Mouse (Mus musculus) left cerebral cortex, postnatal 10 days (tissue): ENCODE measurements around the gene Bnip1. TPM values are rescaled to one million over a fixed set of nuclear protein-coding genes. Genes with fewer than 3 reads are reported as not detected.

Source experiments
- DNase-seq, 2 experiments: peaks; one replicate each; pipeline ENCODE4 v3.0.0; 2021 to 2022; ENCODE audit warnings: low spot score in 2 of 2, mixed read lengths in 1 of 2; ENCODE audit errors: extremely low spot score in 1 of 2
- intact Hi-C: fragments of 180-260 bp; cut with DNase I; formaldehyde crosslinking; loops from one replicate; pipeline ENCODE4 v1.15.1; 2025
- total RNA-seq, 2 experiments: library from RNA; stranded (reverse); gene quantifications; 2 replicates each; pipeline ENCODE4 v1.2.3; 2021

The Bnip1 gene
- total RNA-seq, 2 experiments from 2014 or later = 34.2 to 38.4 TPM

GRCm38 (mm10) chr17:26836786-26837545 lies 56.1 kb downstream of the Bnip1 start:
- no peak for DNase-seq
- intact Hi-C loops = no loop called here

GRCm38 (mm10) chr17:26837546-26837985 lies 56.7 kb downstream of the Bnip1 start:
- no peak for DNase-seq
- intact Hi-C loops = no loop called here

GRCm38 (mm10) chr17:26838191-26838910 lies 57.5 kb downstream of the Bnip1 start:
- intact Hi-C loops = no loop called here
- no peak for DNase-seq

- intact Hi-C loops = no loop called here
- DNase-seq = no peak
Measured at GRCm38 (mm10) chr17:26838911-26839717, 58.2 kb downstream of the Bnip1 start.

GRCm38 (mm10) chr17:26839718-26840438 lies 59.0 kb downstream of the Bnip1 start:
- intact Hi-C loops = no loop called here
- no peak for DNase-seq

- intact Hi-C loops = no loop called here
- no peak for DNase-seq
Measured at GRCm38 (mm10) chr17:26840439-26840780, 59.5 kb downstream of the Bnip1 start.

GRCm38 (mm10) chr17:26840922-26841731 lies 60.3 kb downstream of the Bnip1 start:
- intact Hi-C loops = no loop called here
- DNase-seq = no peak

GRCm38 (mm10) chr17:26841981-26842380 lies 61.1 kb downstream of the Bnip1 start:
- DNase-seq = no peak
- intact Hi-C loops = no loop called here

Other genes starting within 250 kb of the Bnip1 start
- gene Ergic1, start 219.6 kb upstream of the Bnip1 start, total RNA-seq = 100 to 1,000 TPM; 170 to 171 TPM
- gene Dusp1, start 218.9 kb upstream of the Bnip1 start, total RNA-seq = 10 to 100 TPM; 23.2 TPM
- 10 to 100 TPM; 31.3 to 34.7 TPM for gene Atp6v0e, start 117.8 kb upstream of the Bnip1 start, total RNA-seq
- 10 to 100 TPM; 26.4 to 30.1 TPM for gene Crebrf, start 65.4 kb upstream of the Bnip1 start, total RNA-seq
- gene Nkx2-5, start 63.9 kb downstream of the Bnip1 start, total RNA-seq = not detected
- gene Kifc5b, start 136.0 kb downstream of the Bnip1 start, total RNA-seq = 1 to 10 TPM; 3.1 to 3.2 TPM
- 10 to 100 TPM; 19.3 to 21.8 TPM for gene Phf1, start 152.0 kb downstream of the Bnip1 start, total RNA-seq
- 100 to 1,000 TPM; 105 to 107 TPM for gene Cuta, start 158.5 kb downstream of the Bnip1 start, total RNA-seq
- 100 to 1,000 TPM; 536 to 546 TPM for gene Syngap1, start 160.2 kb downstream of the Bnip1 start, total RNA-seq
- gene Zbtb9, start 192.1 kb downstream of the Bnip1 start, total RNA-seq = 10 to 100 TPM; 14.6 to 16.0 TPM
- 10 to 100 TPM; 29.7 to 32.1 TPM for gene Bak1, start 247.9 kb downstream of the Bnip1 start, total RNA-seq